Mouse (Mus musculus) right cerebral cortex, postnatal 4 days (tissue): ENCODE results near the gene Trim41.
A peak's percentile ranks its signal among the peaks of the same experiment; 100 is the strongest.
"Not testable (repeated sequence)": the region's sequence is repeated elsewhere in the genome, so short reads cannot be mapped to it uniquely, and the experiment has no call there.

Experiments
- DNase-seq: peaks from one replicate; pipeline ENCODE4 v3.0.0-alpha.2; 2022

Trim41 gene

DNA sequence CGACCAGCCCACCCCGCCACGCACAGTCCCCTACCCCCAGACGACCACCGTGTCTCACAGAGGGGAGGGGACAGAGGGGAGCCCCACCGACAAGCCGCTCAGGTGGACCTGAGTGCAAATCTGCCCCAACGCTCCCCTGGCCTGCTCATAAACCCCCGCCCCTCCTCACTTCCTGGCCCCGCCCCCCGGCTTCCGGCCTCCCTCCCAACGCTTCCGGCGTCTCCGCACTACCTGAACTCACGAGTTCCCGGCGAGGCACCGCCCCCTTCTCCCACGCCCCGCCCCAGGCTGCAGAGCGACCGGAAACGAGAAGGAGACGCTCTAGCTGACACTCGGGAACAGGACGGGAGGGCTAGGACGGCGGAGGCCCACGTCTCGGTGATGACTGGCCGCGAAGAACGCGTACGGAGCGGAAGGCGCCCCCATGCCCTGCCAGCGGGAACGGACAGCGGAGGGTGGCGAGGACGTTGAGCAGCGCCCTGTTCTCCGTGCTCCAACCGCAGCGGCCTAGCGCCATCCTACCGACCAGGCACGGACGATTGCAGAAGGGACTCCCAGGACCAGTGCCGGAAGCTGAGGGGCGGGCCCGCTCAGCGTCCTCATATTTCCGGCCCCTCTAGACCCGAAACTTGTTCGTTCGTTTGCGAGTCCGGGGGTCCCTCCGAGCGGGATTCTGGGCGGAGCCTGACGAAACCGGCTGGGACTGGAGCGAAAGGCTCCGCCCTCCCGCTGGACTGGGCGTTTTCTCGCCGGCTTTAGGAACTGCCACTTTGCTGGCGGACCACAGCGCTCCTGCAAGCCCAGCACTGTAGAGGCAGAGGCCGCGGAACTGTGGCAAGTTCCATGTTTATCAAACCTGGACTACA is at the start of gene Trim41:
Gene Trim41, minus strand, starts transcription at position 554 of the 866 bp plus-strand sequence.
- DNase-seq, result peak; percentile 98

DNA sequence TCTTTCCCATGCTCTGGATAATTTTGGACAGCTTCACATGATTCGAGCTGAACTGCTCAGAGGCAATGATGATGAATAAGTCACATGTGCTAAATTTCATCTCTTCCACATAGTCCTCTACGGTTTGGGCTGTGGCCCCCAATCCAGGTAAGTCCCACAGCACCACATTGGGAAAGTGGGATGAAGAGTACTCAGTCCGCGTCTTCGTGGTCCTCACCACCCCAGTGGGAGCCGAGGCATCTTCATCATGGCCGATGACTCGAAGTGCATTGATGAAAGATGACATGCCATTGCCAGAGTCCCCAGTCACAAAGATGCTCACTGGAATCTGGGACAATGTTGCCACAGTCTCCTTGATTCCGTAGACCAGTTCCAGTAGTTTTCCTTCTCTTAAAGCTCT is 49.3 kb upstream of the Trim41 start:
- DNase-seq, result no peak

- no peak for DNase-seq
These were observed 46.7 kb upstream of the Trim41 start for GRCm38 (mm10) chr11:48863808-48864207.

GRCm38 (mm10) chr11:48862784-48863319 is 45.7 kb upstream of the Trim41 start:
- no peak for DNase-seq

DNA sequence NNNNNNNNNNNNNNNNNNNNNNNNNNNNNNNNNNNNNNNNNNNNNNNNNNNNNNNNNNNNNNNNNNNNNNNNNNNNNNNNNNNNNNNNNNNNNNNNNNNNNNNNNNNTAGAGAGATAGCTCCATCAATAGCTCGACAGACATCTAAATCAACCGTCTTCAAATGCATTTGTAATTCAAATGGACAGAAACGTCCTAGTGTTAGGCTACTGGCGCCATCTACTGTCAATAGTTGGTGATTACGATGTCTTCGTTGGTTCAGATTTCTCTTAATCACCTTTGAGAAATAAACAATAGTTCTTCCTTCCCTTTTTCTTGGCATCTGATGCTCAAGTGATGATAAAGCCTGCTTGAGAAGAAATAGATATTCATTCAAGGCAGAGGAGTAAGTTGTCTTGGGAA is 41.9 kb upstream of the Trim41 start:
- peak; percentile 43 for DNase-seq

- peak; percentile 81 for DNase-seq
These were observed 36.5 kb upstream of the Trim41 start for GRCm38 (mm10) chr11:48853474-48854180.

DNA sequence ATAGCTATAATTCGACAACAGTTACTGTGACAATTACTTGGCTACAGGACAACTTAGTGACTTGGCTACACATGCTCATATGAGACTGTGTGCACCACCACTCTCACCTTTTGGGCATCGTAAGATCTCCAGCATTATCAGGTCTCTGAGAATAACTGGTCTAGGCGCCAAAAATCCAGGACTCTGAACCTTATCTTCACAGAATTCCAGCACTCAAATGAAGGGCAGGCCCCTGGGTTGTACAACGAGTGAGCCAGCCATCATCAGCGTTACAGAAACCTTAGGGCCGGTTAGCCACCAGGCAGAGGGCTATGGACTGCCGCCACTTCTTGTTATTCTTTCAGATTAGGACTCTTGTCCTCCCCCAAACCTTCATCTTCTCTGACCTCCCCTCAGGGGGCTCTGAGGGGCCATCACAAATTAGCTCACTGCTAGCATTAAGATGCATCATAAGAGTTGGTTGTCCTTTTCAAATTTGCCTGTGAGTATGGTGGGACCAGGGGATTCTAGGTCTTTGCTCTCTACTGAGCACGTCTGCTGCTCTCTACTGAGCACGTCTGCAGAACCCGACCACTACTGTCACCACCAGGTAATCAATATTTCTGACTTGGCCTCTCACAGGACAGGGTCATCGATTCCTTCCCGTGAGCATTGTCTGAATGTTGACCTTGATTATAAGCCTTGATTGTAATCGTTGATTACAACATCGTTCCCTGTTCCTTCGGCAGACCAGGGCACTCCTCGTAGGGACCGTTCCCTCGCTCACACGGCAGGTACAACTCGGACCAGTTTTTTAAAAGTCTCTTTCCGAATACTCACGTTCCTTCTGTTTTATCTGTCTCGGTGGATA is 35.7 kb upstream of the Trim41 start:
- DNase-seq, result no peak

DNA sequence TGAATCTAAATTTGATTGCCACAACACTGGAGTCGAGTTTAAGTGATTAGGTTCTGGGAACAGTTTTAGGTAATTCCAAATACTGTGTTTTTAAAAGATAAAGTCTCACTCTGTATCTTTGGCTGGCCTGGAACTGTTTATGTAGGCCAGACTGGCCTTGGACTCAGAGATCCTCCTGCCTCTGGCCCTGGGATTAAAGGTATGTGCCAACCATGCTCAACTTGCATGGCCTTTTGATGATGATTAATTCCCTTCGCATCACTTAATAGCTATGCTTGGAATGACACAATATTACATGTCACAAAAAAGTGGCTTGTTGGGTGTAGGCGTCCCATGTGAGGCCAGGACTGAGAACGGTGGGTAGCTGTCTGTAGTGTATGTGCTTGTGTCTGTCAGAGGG is 35.0 kb upstream of the Trim41 start:
- DNase-seq, result no peak

DNA sequence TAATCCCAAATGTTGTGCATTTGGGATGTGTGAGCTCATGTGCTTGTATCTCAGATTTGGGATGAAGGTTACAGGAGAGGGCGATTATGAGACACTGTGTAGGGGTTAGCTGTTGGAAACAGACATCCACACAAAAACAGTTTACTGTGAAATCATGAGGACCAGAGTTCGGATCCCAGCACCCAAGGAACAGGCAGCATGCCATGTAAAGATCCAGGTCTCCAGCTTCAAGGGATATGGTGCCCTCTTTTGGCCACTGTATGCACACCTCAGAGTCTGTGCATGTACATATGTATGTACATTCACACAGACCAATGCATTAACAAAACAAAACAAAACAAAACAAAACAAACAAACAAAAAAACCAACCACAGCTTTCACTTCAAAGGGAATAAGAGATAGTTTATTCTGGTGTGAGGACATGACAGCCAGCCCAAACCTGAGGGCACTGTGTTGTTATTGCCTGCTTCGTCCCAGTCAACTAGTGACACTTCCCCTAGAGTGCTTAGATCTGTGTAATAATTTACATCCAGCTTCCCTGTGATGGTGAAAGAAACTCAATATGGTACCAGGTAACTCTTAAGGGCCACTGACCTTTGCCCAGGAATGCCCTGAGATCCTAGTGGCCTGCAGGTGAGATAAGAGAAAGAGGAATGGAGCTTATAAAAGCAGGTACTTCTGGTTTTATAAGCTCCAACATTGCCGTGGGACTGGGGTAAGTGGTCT is 34.3 kb upstream of the Trim41 start:
- DNase-seq, result no peak

DNA sequence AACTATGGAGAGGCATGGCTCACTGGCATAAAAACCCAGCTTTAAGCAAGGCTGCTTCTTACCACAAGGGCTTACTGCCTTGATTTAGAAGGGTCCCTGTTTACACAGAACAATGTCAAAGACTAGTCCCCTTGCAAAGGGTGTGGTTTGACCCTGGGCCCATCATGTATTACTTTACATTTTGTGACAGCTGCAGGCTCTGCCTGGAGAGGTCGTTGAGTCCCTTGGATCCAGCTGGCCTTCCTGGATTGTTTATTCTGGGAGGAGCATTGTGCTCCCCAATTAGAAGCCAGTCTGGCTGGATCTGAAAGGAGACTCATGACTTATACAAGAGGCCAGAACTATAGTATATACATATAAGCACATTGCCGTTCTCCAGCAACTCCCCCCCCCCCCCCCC is 33.1 kb upstream of the Trim41 start:
- no peak for DNase-seq

GRCm38 (mm10) chr11:48846881-48847280 is 29.7 kb upstream of the Trim41 start:
- no peak for DNase-seq

DNA sequence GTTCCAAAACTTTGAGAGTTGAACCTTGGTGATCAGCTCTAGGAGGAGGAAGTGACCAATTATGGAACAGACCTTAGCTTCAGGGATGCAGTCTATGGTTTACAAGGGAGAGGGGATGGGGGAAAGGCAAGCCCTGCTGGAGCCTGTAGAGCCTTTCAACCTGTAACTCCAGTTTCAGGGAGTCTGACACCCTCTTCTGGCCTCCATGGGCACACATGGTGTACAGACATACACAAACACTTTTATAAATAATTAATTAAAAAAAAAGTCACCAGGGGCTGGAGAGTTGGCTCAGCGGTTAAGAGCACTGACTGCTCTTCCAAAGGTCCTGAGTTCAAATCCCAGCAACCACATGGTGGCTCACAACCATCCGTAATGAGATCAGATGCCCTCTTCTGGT is 29.2 kb upstream of the Trim41 start:
- DNase-seq, result not testable (repeated sequence)

DNA sequence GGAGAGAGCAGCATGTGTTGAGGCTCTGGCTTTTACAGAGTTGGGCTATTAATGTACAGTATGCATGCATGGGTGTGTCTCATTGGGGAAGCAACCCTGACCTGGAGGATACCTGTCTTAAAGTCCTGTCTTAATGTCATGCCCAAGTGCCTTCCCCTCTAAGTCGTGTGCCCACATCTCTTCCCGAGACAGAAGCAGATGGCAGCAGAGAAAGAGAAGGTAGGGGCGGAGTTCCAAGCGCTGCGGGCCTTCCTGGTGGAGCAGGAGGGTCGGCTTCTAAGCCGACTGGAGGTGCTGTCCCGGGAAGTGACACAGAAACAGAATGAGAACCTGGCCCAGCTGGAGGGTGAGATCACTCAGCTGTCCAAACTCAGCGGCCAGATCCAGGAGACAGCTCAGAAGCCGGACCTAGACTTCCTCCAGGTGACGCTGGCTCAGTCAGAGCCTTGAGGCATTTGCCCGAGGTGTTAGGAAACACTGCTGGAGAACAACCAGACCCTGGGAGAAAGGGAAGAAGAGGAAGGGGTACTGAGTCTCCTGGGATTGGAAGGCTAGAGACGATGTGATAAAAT is 28.2 kb upstream of the Trim41 start:
- DNase-seq, result no peak

- DNase-seq, result no peak
These were observed 27.2 kb upstream of the Trim41 start for GRCm38 (mm10) chr11:48844309-48844708.

- no peak for DNase-seq
These were observed 26.0 kb upstream of the Trim41 start for GRCm38 (mm10) chr11:48843202-48843601.

GRCm38 (mm10) chr11:48842378-48842792 is 25.2 kb upstream of the Trim41 start:
- no peak for DNase-seq

GRCm38 (mm10) chr11:48841213-48841612 is 24.1 kb upstream of the Trim41 start:
- no peak for DNase-seq

DNA sequence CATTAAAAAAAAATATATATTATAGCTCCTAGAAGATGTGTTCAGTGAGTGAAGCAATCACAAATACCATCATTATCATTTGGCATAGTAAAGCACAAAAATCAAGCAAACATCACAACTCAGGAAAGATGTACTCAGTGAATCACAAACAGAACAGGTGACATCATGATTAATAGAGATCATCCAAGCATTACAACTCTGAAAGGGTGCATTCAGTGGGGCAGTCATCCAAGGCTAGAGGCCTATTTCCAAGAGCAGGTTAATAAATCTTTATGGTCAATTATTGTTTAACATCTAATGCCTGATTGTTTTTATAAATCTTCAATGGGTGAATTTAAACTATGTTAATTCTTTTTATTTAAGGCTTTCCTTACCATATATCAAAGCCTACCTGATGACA is 23.7 kb upstream of the Trim41 start:
- DNase-seq, result no peak

- DNase-seq, result no peak
These were observed 21.9 kb upstream of the Trim41 start for GRCm38 (mm10) chr11:48838879-48839680.

DNA sequence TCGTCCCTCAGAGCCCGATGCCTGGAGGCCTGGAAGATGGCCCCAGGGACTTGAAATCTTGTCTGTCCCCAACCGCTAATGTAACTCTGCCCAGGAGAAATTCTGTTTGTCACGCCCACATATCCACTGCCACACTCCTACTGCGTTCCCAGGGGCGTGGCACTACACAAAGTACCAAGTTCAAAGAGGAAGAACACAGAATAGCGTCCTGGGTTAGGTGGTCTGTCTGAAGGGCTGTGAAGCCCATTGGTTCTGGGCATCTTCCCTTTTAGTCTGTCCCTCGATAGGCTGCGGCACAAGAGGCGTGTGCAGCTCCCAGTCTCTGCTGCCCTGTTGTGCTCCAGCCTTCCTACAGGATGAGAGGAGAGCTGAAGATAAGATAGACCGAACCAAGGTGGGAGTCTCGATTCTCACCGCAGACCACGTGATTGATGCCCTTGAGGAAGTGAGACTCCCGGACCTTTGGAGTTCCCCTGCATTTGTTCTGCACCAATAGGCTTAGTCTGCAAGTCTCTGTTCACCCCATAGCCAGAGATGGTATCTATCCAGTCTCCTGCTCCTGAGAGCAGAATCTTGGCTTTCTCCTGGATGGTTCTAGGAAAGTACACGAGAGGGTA is 21.1 kb upstream of the Trim41 start:
- no peak for DNase-seq
